In the genomic region with DNA sequence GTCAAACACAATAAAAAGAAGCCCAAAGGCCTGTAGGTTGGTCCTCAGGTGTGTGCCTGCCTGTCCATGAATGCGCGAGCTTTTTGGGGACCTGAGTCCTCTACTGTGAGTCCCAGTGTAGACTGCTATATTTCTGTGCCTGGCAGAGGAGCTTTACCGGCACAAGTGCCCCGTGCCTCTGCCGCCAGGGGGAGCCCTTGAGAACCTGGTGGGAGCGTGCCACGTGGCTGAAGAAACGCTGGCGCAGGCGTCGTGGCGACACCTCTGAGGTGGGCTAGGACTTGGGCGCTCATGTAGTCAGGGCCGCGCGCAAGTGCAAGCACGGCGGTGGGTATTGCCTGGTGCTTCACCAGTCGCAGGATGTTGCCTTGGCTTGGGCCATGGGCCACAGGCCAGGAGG, we compare ENCODE assay signal across 8 mouse cellular contexts. TPM values are rescaled to one million over a fixed set of nuclear protein-coding genes. Genes with fewer than 3 reads are reported as not detected.
DNase-seq lines count a peak whose midpoint lies in the region; ATAC-seq and TF ChIP-seq lines count a peak whose summit lies in the region.

A gene (plus strand): TSS at position 281 of the 400 bp plus-strand sequence.

- H3K27ac ChIP-seq in heart, adult 2 months = no peak within 1 kb of the TSS
- no peak within 1 kb of the TSS for H3K27ac ChIP-seq in heart, embryonic 10.5 days
- H3K27ac ChIP-seq in bone marrow, adult 2 months (ENCODE audit: control insufficient read depth, insufficient read depth, low read depth, low read length, poor library complexity) = no peak within 1 kb of the TSS
- H3K27ac ChIP-seq in liver, postnatal 0 days (ENCODE audit: low read depth) = no peak within 1 kb of the TSS

- no peaks in the 10 kb centered on the region for H3K4me1 ChIP-seq in heart, adult 2 months (ENCODE audit: control insufficient read depth, insufficient read depth, low read length)
- H3K4me1 ChIP-seq in heart, embryonic 10.5 days = peaks cover 34% of the 10 kb centered on the region
- no peaks in the 10 kb centered on the region for H3K4me1 ChIP-seq in bone marrow, adult 2 months (ENCODE audit: control insufficient read depth, insufficient read depth, low read length)
- H3K4me1 ChIP-seq in liver, postnatal 0 days (ENCODE audit: insufficient read depth) = peaks cover 13% of the 10 kb centered on the region

- H3K36me3 ChIP-seq in heart, adult 2 months (ENCODE audit: control insufficient read depth, insufficient read depth, low read length) = no peaks in the 10 kb centered on the region
- H3K36me3 ChIP-seq in heart, embryonic 10.5 days = peaks cover 68% of the 10 kb centered on the region
- H3K36me3 ChIP-seq in liver, postnatal 0 days (replicated peaks; ENCODE audit: insufficient read depth, low read length) = peaks cover 53% of the 10 kb centered on the region

- no peaks in the 10 kb centered on the region for H3K9me3 ChIP-seq in heart, embryonic 10.5 days
- H3K9me3 ChIP-seq in liver, postnatal 0 days (ENCODE audit: low read length) = no peaks in the 10 kb centered on the region

- intact Hi-C loops in heart, adult 2 months (cut with DNase I) = no loop called here

- no peak for ATAC-seq in liver, postnatal 0 days

- TF ChIP-seq POLR2A in heart, adult 2 months (IDR thresholded peaks at IDR 0.05; ENCODE audit: insufficient read depth, low read depth, low read length) = no peak
- no peak for TF ChIP-seq POLR2A in bone marrow, adult 2 months (IDR thresholded peaks at IDR 0.05; ENCODE audit: borderline replicate concordance, control insufficient read depth, low read depth, low read length)

- TF ChIP-seq CTCF in heart, adult 2 months (IDR thresholded peaks at IDR 0.05) = peak; percentile 62
- peak; percentile 60 for TF ChIP-seq CTCF in bone marrow, adult 2 months (IDR thresholded peaks at IDR 0.05; ENCODE audit: control insufficient read depth, insufficient read depth, low read length)
- peak; percentile 73 for TF ChIP-seq CTCF in liver, postnatal 0 days (IDR thresholded peaks at IDR 0.05; ENCODE audit: low read depth)

- no peak within 1 kb of the TSS for H3K4me3 ChIP-seq in heart, adult 2 months
- no peak within 1 kb of the TSS for H3K4me3 ChIP-seq in heart, embryonic 10.5 days
- H3K4me3 ChIP-seq in bone marrow, adult 2 months (replicated peaks; ENCODE audit: control insufficient read depth, low read depth, low read length) = no peak within 1 kb of the TSS
- H3K4me3 ChIP-seq in liver, postnatal 0 days (ENCODE audit: low read depth, low read length) = no peak within 1 kb of the TSS

- H3K9ac ChIP-seq in heart, adult 2 months (ENCODE audit: low read depth, low read length) = no peak within 1 kb of the TSS
- no peak within 1 kb of the TSS for H3K9ac ChIP-seq in liver, postnatal 0 days (replicated peaks)

- peak in 1 of 2 experiments; percentile 50 for DNase-seq in heart, adult 2 months
- no peak for DNase-seq in heart, embryonic 10.5 days (ENCODE audit: low spot score)
- DNase-seq in CD4-positive helper T cell, adult 2 months (ENCODE audit: low read depth, low spot score) = peak; percentile 38
- DNase-seq in liver, postnatal 0 days = peak; percentile 72
- peak; percentile 74 for DNase-seq in testis, postnatal 10 days (ENCODE audit: low spot score)
- no peak for DNase-seq in embryo, embryonic 9.5 days (ENCODE audit: extremely low spot score)
- DNase-seq in heart, adult 9 months (ENCODE audit: low spot score in 2 of 2) = no peak

- H3K4me2 ChIP-seq in liver, postnatal 0 days (ENCODE audit: low read depth, low read length) = no peak within 1 kb of the TSS

- no peaks in the 10 kb centered on the region for H3K27me3 ChIP-seq in heart, adult 2 months (ENCODE audit: control insufficient read depth, insufficient read depth, low read length)
- peaks cover 39% of the 10 kb centered on the region for H3K27me3 ChIP-seq in heart, embryonic 10.5 days (ENCODE audit: insufficient read depth, poor library complexity, severe bottlenecking)
- peaks cover 20% of the 10 kb centered on the region for H3K27me3 ChIP-seq in liver, postnatal 0 days (ENCODE audit: insufficient read depth, low read length)

- no peak for TF ChIP-seq EP300 in heart, adult 2 months (IDR thresholded peaks at IDR 0.05; ENCODE audit: insufficient read depth, low read depth, low read length)
- no peak for TF ChIP-seq EP300 in liver, postnatal 0 days (IDR thresholded peaks at IDR 0.05; ENCODE audit: low read depth)

- no peaks in the 10 kb centered on the region for H3K79me2 ChIP-seq in heart, adult 2 months (replicated peaks; ENCODE audit: control insufficient read depth, insufficient read depth, low read length)

- WGBS in heart, adult 2 months = 83% methylated on average over 19 of the region's 19 CpGs
- WGBS in heart, embryonic 10.5 days = 84% methylated on average over 19 of the region's 19 CpGs
- WGBS in bone marrow, adult 2 months = 81% methylated on average over 19 of the region's 19 CpGs
- 80% methylated on average over 19 of the region's 19 CpGs for WGBS in liver, postnatal 0 days (ENCODE audit: insufficient replicate concordance)

RNA-seq across cellular contexts. Expression of the gene that starts here (rescaled TPM):
- total RNA-seq in heart, adult 2 months (2021) = 1 to 10 TPM; 1.5 to 2.0 TPM
- 25.2 and 34.9 TPM in 2 replicates for polyA plus RNA-seq in heart, adult 2 months (2012; rRNA removed)
- 4.8 and 6.4 TPM in 2 replicates for polyA plus RNA-seq in heart, embryonic 10.5 days (2016; fragmentation: Nextera tagmentation; extraction: Ambion mirVana)
- 65.6 and 161 TPM in 2 replicates for polyA plus RNA-seq in bone marrow, adult 2 months (2011; ENCODE audit: insufficient read depth, insufficient read length, low replicate concordance, missing spikeins)
- 3.4 and 4.0 TPM in 2 replicates for polyA plus RNA-seq in liver, postnatal 0 days (2015; fragmentation: Nextera tagmentation; extraction: Ambion mirVana)

Comparison
In these comparisons a context has a peak if more than half of its experiments do, and no peak if none do; other contexts are left out.
1. DNase-seq: peak in CD4-positive helper T cell, adult 2 months (single experiment), liver, postnatal 0 days (single experiment) and testis, postnatal 10 days (single experiment); none in heart, embryonic 10.5 days (single experiment), embryo, embryonic 9.5 days (single experiment) and heart, adult 9 months (0 of 2).
2. Peak in every context shown above with its lines, with median percentiles within 50 percentile points of each other: CTCF ChIP-seq.